Mouse (Mus musculus): ENCODE data around the gene 1700003E16Rik. TPM values are rescaled to one million over a fixed set of nuclear protein-coding genes. Genes with fewer than 3 reads are reported as not detected.

Gene 1700003E16Rik
- 4.4 and 5.2 TPM in 2 replicates for polyA plus RNA-seq (2016; fragmentation: Nextera tagmentation; extraction: Ambion mirVana)

DNA sequence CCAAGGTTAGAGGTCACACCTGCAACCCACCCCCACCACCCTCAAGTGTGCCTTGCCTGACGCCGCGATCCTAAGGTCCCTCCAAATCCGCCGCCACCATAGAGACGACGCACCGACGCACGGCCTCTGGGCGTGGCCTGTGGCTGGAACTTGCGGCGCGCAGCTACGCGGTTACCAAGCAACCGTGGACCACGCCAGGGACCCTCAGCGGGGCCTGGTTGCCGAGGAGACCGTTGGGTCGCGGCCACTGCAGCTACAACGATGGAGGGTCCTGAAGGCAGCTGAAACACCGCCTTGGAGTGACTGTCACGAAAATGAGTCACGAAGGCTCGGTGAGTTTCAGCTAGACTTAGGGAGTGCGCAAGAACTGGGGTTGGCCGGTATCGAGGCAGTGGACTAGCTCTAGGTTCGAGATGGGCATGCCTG lies at the start of gene 1700003E16Rik, which contains the start of gene Wdr54:
1700003E16Rik (plus strand) TSS at position 146 of the 426 bp plus-strand sequence.
Wdr54 (minus strand) TSS at position 139 of the 426 bp plus-strand sequence.
- H3K4me1 ChIP-seq: peaks cover 26% of the 10 kb centered on the region
- 2% methylated on average over 32 of the region's 32 CpGs for WGBS
- ATAC-seq (ENCODE audit: low FRiP score): peak; percentile 92
- H3K9me3 ChIP-seq (replicated peaks): no peaks in the 10 kb centered on the region
- peak within 1 kb of the TSS; percentile 53 for H3K27ac ChIP-seq
- peak within 1 kb of the TSS; percentile 71 for H3K9ac ChIP-seq
- peak within 1 kb of the TSS; percentile 52 for H3K4me3 ChIP-seq
- peaks cover 17% of the 10 kb centered on the region for H3K36me3 ChIP-seq
- H3K4me2 ChIP-seq (replicated peaks): peak within 1 kb of the TSS; percentile 81
- H3K27me3 ChIP-seq: peaks cover 15% of the 10 kb centered on the region

DNA sequence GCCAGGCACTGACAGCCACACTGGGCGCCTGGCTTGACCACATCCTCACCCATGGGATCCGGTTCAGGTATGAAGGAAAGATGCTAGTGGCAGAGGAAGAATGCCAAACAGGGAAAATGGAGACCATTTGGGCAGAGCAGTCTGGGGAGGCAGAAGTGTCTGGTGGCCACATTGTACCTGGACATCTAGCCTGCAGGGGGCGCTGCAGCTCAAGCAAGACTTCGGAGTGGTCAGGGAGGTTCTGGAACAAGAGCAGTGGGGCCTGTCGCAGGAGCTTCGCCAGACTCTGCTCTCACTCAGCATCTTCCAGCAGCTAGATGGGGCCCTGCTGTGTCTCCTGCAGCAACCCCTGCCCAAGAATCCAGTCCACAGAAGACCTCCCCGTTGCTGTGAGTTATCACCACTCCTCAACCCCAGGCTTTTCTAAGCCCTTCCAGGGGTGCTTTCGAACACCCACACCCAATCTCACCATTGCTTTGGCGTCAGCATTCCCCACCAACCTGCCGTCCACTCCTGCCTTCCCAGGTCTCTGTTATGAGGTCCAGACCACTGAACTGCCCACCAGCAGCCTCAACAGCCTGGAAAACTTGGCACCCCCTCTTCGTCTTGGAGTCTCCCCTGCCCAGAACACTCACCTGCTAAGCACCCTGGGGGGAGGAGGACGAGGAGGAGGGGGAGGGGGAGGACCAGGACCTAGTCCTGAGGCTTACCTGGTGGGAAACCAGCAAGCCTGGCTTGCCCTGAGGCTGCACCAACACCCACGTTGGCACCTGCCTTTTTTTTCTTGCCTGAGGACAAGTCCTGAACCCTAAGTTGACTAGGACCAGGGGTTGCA lies 48.4 kb upstream of the 1700003E16Rik start:
- 35% methylated on average over 13 of the region's 13 CpGs for WGBS
- H3K9ac ChIP-seq: peak overlapping the region; percentile 93; the same call in 1 of the 2 replicates
- H3K4me2 ChIP-seq (replicated peaks): peak overlapping the region; percentile 76
- H3K36me3 ChIP-seq: peaks cover 5% of the 10 kb centered on the region; the same call in 1 of the 2 replicates
- H3K9me3 ChIP-seq (replicated peaks): no peaks in the 10 kb centered on the region
- no peak overlapping the region for H3K27ac ChIP-seq
- H3K4me1 ChIP-seq: peaks cover 29% of the 10 kb centered on the region
- ATAC-seq (ENCODE audit: low FRiP score): peak; percentile 52; the same call in 1 of the 2 replicates
- H3K27me3 ChIP-seq: peaks cover 8% of the 10 kb centered on the region; the same call in 1 of the 2 replicates
- H3K4me3 ChIP-seq: peak overlapping the region; percentile 85

- Histone ChIP-seq H3K4me3 (peak within 1 kb of the TSS; percentile 85), H3K27me3 (no peaks in the 10 kb centered on the region), H3K4me1 (peaks cover 22% of the 10 kb centered on the region), H3K27ac (peak within 1 kb of the TSS; percentile 85), H3K4me2 (replicated peaks) (peak within 1 kb of the TSS; percentile 76), H3K9me3 (replicated peaks) (no peaks in the 10 kb centered on the region), H3K36me3 (peaks cover 5% of the 10 kb centered on the region; the same call in 1 of the 2 replicates), H3K9ac (peak within 1 kb of the TSS; percentile 93)
- ATAC-seq (ENCODE audit: low FRiP score): peak; percentile 85
- WGBS: under 1% methylated on average over 76 of the region's 76 CpGs
These were observed 47.2 kb upstream of the 1700003E16Rik start, which contains the start of gene Mrpl53 for GRCm38 (mm10) chr6:83108762-83109668. Gene Mrpl53, plus strand, starts transcription at chr6:83109040.

GRCm38 (mm10) chr6:83111510-83112136 lies 44.6 kb upstream of the 1700003E16Rik start:
- Histone ChIP-seq H3K4me3 (no peak overlapping the region), H3K27ac (no peak overlapping the region), H3K4me2 (replicated peaks) (no peak overlapping the region), H3K9me3 (replicated peaks) (no peaks in the 10 kb centered on the region), H3K4me1 (peaks cover 36% of the 10 kb centered on the region), H3K36me3 (peaks cover 5% of the 10 kb centered on the region; the same call in 1 of the 2 replicates), H3K27me3 (no peaks in the 10 kb centered on the region), H3K9ac (no peak overlapping the region)
- 88% methylated on average over 4 of the region's 4 CpGs for WGBS
- ATAC-seq (ENCODE audit: low FRiP score): no peak

DNA sequence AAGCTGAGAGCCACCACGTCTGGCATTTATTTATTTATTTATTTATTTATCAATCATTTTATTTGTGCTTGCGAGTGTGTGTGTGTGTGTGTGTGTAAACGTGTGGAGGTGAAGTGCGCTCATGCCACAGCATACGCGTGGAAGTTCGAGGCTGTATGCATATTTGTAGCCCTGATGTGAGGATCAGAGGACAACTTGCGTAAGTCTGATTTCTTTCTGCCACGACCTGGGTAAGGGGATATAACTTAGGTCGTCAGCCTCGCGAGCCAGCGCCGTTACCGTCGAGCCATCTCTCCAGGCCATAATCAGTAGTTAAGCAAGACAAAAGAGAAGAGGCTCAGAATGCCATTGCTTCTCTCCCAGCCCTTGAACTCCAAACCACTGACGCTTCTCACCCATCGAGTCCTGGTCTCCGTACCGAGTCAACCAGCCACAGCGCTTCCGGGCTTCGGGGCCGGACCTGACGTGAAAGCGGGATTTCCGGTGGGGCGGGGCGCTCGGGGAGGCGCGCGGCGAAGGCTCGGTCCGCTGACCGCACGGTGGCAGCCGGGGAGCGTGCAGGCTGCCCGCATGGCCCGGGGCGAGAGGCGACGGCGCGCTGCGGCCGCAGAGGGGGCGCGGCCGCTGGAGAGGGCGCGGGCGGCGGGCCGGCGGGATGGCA lies 41.1 kb upstream of the 1700003E16Rik start, which contains the start of gene Mogs:
Mogs (plus strand) TSS at position 486 of the 661 bp plus-strand sequence.
- Histone ChIP-seq H3K27ac (peak within 1 kb of the TSS; percentile 77), H3K4me1 (peaks cover 42% of the 10 kb centered on the region), H3K9ac (peak within 1 kb of the TSS; percentile 95), H3K36me3 (peaks cover 34% of the 10 kb centered on the region), H3K27me3 (no peaks in the 10 kb centered on the region), H3K4me2 (replicated peaks) (peak within 1 kb of the TSS; percentile 92), H3K9me3 (replicated peaks) (no peaks in the 10 kb centered on the region), H3K4me3 (peak within 1 kb of the TSS; percentile 88)
- ATAC-seq (ENCODE audit: low FRiP score): peak; percentile 87
- WGBS: 2% methylated on average over 48 of the region's 58 CpGs

DNA sequence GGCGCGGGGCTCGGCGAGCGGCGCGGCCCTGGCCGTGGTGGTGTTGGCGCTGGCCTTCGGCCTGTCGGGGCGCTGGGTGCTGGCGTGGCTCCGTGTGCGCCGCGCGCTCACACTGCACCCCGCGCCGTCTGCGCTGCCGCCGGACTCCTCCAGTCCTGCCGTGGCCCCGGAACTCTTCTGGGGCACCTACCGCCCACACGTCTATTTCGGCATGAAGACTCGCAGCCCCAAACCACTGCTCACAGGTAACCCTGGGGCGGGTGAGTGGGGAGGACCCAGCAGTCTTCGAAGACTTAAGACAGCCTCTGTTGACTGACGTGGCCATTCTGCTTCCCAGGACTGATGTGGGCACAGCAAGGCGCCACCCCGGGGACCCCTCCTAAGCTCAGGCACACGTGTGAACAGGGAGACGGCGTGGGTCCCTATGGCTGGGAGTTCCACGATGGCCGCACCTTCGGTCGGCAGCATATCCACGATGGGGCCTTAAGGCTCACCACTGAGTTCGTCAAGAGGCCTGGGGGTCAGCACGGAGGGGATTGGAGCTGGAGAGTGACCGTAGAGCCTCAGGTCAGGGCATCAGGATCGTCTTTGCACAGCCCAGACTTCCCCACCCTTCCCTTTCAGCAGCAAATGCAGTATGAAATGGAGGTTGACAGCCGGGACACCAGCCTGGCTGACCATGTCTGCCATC lies 40.4 kb upstream of the 1700003E16Rik start:
- peak overlapping the region; percentile 77 for H3K27ac ChIP-seq
- H3K36me3 ChIP-seq: peaks cover 32% of the 10 kb centered on the region
- H3K9me3 ChIP-seq (replicated peaks): no peaks in the 10 kb centered on the region
- peaks cover 45% of the 10 kb centered on the region for H3K4me1 ChIP-seq
- H3K4me2 ChIP-seq (replicated peaks): peak overlapping the region; percentile 92
- H3K27me3 ChIP-seq: no peaks in the 10 kb centered on the region
- H3K9ac ChIP-seq: peak overlapping the region; percentile 95
- H3K4me3 ChIP-seq: peak overlapping the region; percentile 88
- peak; percentile 65; the same call in 1 of the 2 replicates for ATAC-seq (ENCODE audit: low FRiP score)
- WGBS: 2% methylated on average over 46 of the region's 48 CpGs

DNA sequence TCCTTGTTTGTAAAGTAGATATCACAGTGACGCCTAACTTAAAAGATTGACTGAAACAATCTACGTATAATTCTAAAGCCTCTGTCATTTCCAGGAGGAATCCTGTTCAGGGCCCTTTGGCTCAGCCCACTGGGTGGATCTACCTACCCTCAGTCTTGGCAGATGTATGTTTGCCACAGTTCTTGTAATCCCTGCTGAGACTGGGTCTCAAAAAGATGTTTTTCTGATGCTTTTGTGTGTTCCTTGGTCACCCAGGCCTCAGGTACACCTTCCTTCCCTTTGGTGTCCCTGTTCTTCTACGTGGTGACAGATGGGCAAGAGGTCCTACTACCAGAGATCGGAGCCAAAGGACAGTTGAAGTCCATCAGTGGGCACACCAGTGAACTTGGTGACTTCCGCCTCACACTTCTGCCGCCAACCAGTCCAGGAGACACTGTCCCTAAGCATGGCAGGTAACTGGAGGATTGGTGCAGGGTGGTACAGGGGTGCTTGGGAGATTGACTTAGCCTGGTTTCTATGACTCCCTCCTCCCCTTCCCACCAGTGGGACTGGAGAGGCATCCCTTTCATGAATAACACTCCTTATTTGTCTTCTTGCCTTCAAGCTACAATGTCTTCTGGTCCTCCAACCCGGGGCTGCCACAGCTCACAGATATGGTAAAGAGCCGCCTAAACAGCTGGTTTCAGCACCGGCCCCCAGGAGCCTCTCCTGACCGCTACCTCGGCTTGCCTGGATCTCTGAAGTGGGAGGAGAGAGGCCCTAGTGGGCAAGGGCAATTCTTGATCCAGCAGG lies 39.6 kb upstream of the 1700003E16Rik start:
- peaks cover 45% of the 10 kb centered on the region for H3K4me1 ChIP-seq
- WGBS: 82% methylated on average over 11 of the region's 11 CpGs
- peak overlapping the region; percentile 95 for H3K9ac ChIP-seq
- H3K4me3 ChIP-seq: peak overlapping the region; percentile 88
- no peak for ATAC-seq (ENCODE audit: low FRiP score)
- H3K36me3 ChIP-seq: peaks cover 29% of the 10 kb centered on the region
- peak overlapping the region; percentile 92 for H3K4me2 ChIP-seq (replicated peaks)
- H3K9me3 ChIP-seq (replicated peaks): no peaks in the 10 kb centered on the region
- 0 out of 2 replicates have a peak overlapping the region, but pooled peaks have one; percentile 77 for H3K27ac ChIP-seq
- H3K27me3 ChIP-seq: no peaks in the 10 kb centered on the region

DNA sequence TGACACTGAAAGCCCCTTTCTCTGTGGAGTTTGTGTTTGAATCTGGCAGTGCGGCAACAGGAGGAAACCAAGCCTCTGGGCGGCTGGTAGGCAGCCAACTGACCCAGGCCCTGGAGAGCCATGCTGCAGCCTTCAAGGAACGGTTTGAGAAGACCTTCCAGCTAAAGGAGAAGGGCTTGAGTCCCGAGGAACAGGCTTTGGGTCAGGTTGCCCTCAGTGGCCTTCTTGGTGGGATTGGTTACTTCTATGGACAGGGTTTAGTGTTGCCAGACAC lies 39.1 kb upstream of the 1700003E16Rik start:
- no peak overlapping the region for H3K9ac ChIP-seq
- H3K27me3 ChIP-seq: no peaks in the 10 kb centered on the region
- peaks cover 29% of the 10 kb centered on the region for H3K36me3 ChIP-seq
- H3K9me3 ChIP-seq (replicated peaks): no peaks in the 10 kb centered on the region
- 89% methylated on average over 4 of the region's 4 CpGs for WGBS
- peaks cover 47% of the 10 kb centered on the region for H3K4me1 ChIP-seq
- ATAC-seq (ENCODE audit: low FRiP score): no peak
- peak overlapping the region; percentile 92; the same call in 1 of the 2 replicates for H3K4me2 ChIP-seq (replicated peaks)
- no peak overlapping the region for H3K4me3 ChIP-seq
- 0 out of 2 replicates have a peak overlapping the region, but pooled peaks have one; percentile 14 for H3K27ac ChIP-seq

DNA sequence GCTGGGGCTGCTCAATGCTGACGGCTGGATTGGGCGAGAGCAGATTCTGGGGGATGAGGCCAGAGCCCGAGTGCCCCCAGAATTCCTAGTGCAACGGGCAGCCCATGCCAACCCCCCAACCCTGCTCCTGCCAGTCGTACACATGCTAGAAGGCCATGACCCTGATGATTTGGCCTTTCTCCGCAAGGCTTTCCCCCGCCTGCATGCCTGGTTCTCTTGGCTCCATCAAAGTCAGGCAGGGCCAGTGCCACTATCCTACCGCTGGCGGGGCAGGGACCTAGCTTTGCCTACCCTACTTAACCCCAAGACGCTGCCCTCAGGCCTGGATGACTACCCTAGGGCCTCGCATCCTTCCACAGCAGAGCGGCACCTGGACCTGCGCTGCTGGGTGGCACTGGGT lies 38.6 kb upstream of the 1700003E16Rik start:
- Histone ChIP-seq H3K9me3 (replicated peaks) (no peaks in the 10 kb centered on the region), H3K4me2 (replicated peaks) (no peak overlapping the region), H3K4me3 (no peak overlapping the region), H3K36me3 (peaks cover 29% of the 10 kb centered on the region), H3K27ac (no peak overlapping the region), H3K9ac (peak overlapping the region; percentile 32), H3K4me1 (peaks cover 52% of the 10 kb centered on the region), H3K27me3 (no peaks in the 10 kb centered on the region)
- 94% methylated on average over 13 of the region's 13 CpGs for WGBS
- ATAC-seq (ENCODE audit: low FRiP score): no peak

DNA sequence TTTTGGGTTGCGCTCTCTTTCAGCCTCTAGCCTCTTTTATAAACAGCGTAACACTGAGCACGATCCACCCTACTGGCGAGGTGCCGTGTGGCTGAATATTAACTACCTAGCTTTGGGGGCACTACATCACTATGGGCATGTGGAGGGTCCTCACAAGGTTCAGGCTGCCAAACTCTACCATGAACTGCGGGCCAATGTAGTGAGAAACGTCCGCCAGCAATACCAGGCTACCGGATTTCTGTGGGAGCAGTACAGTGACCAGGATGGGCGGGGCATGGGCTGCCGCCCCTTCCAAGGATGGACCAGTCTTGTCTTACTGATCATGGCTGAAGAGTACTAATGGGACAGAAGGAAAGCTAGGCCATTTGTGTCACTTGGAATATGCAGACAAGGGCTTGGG lies 37.8 kb upstream of the 1700003E16Rik start:
- Histone ChIP-seq H3K27ac (0 out of 2 replicates have a peak overlapping the region, but pooled peaks have one; percentile 23), H3K27me3 (no peaks in the 10 kb centered on the region), H3K4me3 (no peak overlapping the region), H3K4me2 (replicated peaks) (no peak overlapping the region), H3K9ac (no peak overlapping the region), H3K4me1 (peaks cover 59% of the 10 kb centered on the region), H3K36me3 (peaks cover 29% of the 10 kb centered on the region), H3K9me3 (replicated peaks) (no peaks in the 10 kb centered on the region)
- ATAC-seq (ENCODE audit: low FRiP score): no peak
- WGBS: 84% methylated on average over 11 of the region's 11 CpGs
